Comparison of ENCODE assay signal across 8 mouse cellular contexts in the genomic region with DNA sequence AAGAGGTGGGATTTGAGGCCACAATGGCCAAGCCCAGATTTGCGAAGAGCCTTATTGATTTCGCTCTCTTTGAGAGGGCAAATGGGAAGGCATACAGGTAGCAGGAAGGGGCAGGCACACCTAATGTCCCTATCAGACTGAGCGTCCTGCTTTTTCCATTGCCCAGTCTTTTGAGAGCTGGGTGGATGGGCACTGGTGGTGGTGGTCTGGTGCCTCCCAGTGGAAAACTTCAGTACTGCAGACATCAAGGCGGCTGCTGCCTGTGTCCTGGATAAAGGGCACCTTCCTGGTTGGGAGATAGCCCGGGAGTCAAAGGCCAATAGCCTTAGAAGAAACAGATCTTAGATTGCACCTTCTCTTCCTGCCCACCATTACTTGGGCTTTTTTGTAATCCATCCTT. TPM values are rescaled to one million over a fixed set of nuclear protein-coding genes. Genes with fewer than 3 reads are reported as not detected.
DNase-seq lines count a peak whose midpoint lies in the region; ATAC-seq and TF ChIP-seq lines count a peak whose summit lies in the region.

No protein-coding gene starts in this region.

- no peak overlapping the region for H3K27ac ChIP-seq in gastrocnemius, adult 2 months
- H3K27ac ChIP-seq in kidney, embryonic 16.5 days (ENCODE audit: low read length), result no peak overlapping the region
- no peak overlapping the region for H3K27ac ChIP-seq in liver, postnatal 0 days (ENCODE audit: low read depth)

- no peak for TF ChIP-seq EP300 in liver, postnatal 0 days (IDR thresholded peaks at IDR 0.05; ENCODE audit: low read depth)

- peak; percentile 53; the same call in 1 of the 2 replicates for ATAC-seq in kidney, embryonic 16.5 days (ENCODE audit: low FRiP score, low TSS enrichment)
- ATAC-seq in liver, postnatal 0 days, result peak; percentile 44; the same call in 1 of the 2 replicates

- no peak overlapping the region for H3K9ac ChIP-seq in kidney, embryonic 16.5 days (replicated peaks; ENCODE audit: low read length)
- H3K9ac ChIP-seq in liver, postnatal 0 days (replicated peaks), result no peak overlapping the region

- 30% methylated on average over 5 of the region's 5 CpGs for WGBS in kidney, embryonic 16.5 days
- 29% methylated on average over 5 of the region's 5 CpGs for WGBS in liver, postnatal 0 days (ENCODE audit: insufficient replicate concordance)

- no peaks in the 10 kb centered on the region for H3K36me3 ChIP-seq in kidney, embryonic 16.5 days (ENCODE audit: insufficient read depth, low read length)
- H3K36me3 ChIP-seq in liver, postnatal 0 days (replicated peaks; ENCODE audit: insufficient read depth, low read length), result no peaks in the 10 kb centered on the region

- no peak overlapping the region for H3K4me3 ChIP-seq in gastrocnemius, adult 2 months
- no peak overlapping the region for H3K4me3 ChIP-seq in kidney, embryonic 16.5 days (ENCODE audit: low read length)
- H3K4me3 ChIP-seq in liver, postnatal 0 days (ENCODE audit: low read depth, low read length), result no peak overlapping the region

- H3K4me1 ChIP-seq in kidney, embryonic 16.5 days (ENCODE audit: insufficient read depth, low read length), result no peaks in the 10 kb centered on the region
- no peaks in the 10 kb centered on the region for H3K4me1 ChIP-seq in liver, postnatal 0 days (ENCODE audit: insufficient read depth)

- H3K27me3 ChIP-seq in kidney, embryonic 16.5 days (ENCODE audit: insufficient read depth, low read length), result no peaks in the 10 kb centered on the region
- no peaks in the 10 kb centered on the region for H3K27me3 ChIP-seq in liver, postnatal 0 days (ENCODE audit: insufficient read depth, low read length)

- TF ChIP-seq CTCF in gastrocnemius, adult 2 months (IDR thresholded peaks at IDR 0.05), result peak; percentile 99
- TF ChIP-seq CTCF in liver, postnatal 0 days (IDR thresholded peaks at IDR 0.05; ENCODE audit: low read depth), result peak; percentile 93

- H3K9me3 ChIP-seq in kidney, embryonic 16.5 days (ENCODE audit: low read length), result no peaks in the 10 kb centered on the region
- no peaks in the 10 kb centered on the region for H3K9me3 ChIP-seq in liver, postnatal 0 days (ENCODE audit: low read length)

- peak; percentile 88 for DNase-seq in layer of hippocampus, adult 11-12 months (ENCODE audit: low spot score)
- DNase-seq in layer of hippocampus, adult 9-10 months (ENCODE audit: low spot score), result no peak
- peak; percentile 89 for DNase-seq in cerebellum, adult 8-10 months
- peak; percentile 81 for DNase-seq in gastrocnemius, adult 2 months
- peak; percentile 80 for DNase-seq in liver, postnatal 0 days
- peak; percentile 74 for DNase-seq in ovary, postnatal 14 days (ENCODE audit: low spot score)
- peak; percentile 63 for DNase-seq in thymus, postnatal 4 days

- no peak overlapping the region for H3K4me2 ChIP-seq in kidney, embryonic 16.5 days (replicated peaks; ENCODE audit: low read depth, low read length)
- H3K4me2 ChIP-seq in liver, postnatal 0 days (ENCODE audit: low read depth, low read length), result no peak overlapping the region

- intact Hi-C loops in gastrocnemius, adult 2 months (cut with DNase I), result loop anchor here (1.0 to 5.0 kb wide), 5 partner anchors 73 to 272 kb away; no protein-coding TSS in a partner anchor

RNA-seq across cellular contexts. Expression of a gene that starts 47.4 kb away (rescaled TPM):
- total RNA-seq in gastrocnemius, adult 2 months (2021), result not detected
- not detected in 2 replicates for polyA plus RNA-seq in kidney, embryonic 16.5 days (2015; fragmentation: Nextera tagmentation; extraction: Ambion mirVana)
- polyA plus RNA-seq in liver, postnatal 0 days (2015; fragmentation: Nextera tagmentation; extraction: Ambion mirVana), result not detected in 2 replicates
